Mouse (Mus musculus) left cerebral cortex, adult 11 months (tissue): Measurements from ENCODE around the gene Nup205.

Experiments used
- DNase-seq: peaks from one replicate; pipeline ENCODE4 v3.0.0; 2022; ENCODE audit warnings: low spot score

Nup205 gene

GRCm38 (mm10) chr6:35251807-35252476 is 74.7 kb downstream of the Nup205 start:
- no peak for DNase-seq

- peak; percentile 74 for DNase-seq
Observed at GRCm38 (mm10) chr6:35252477-35253346, 75.5 kb downstream of the Nup205 start.

GRCm38 (mm10) chr6:35253474-35253873 is 76.3 kb downstream of the Nup205 start:
- no peak for DNase-seq

DNA sequence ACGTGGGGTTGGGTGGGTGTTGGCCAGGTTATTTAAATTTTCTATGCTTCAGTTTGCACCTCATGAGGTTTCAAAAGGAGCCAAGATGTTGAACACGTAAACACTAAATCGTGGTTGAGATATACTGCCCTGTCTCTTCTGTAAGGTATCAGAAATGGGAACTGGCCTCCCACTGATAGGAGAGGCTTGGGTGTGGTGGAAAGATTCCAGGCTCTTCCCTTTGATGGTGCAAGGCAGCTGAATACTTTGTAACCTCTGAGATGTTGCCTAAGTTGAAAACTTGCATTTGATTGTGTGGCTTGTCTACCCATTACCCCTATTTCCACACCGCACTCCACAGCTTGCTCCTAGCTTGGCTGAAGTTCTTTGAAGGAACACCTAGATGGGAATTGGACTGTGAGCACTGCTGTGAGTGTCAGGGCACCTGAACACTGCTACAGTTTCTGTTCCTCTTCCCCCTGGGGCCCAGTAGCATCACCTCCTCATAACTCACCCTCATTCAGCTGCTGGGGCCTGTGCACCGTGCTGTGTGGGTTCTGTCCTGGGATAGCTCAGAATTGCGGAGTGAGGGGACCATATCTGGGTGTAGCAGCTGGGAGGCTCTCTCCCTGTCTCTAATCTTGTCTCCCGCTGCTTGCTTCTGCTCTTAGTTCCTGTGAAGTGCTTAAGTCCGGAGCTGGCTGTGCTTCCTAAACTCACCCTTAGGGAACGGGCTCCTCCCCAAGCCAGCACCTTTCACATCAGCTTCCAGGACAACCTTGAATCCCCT is 77.1 kb downstream of the Nup205 start:
- DNase-seq, result no peak

- no peak for DNase-seq
Observed at GRCm38 (mm10) chr6:35255017-35255416, 77.8 kb downstream of the Nup205 start.

DNA sequence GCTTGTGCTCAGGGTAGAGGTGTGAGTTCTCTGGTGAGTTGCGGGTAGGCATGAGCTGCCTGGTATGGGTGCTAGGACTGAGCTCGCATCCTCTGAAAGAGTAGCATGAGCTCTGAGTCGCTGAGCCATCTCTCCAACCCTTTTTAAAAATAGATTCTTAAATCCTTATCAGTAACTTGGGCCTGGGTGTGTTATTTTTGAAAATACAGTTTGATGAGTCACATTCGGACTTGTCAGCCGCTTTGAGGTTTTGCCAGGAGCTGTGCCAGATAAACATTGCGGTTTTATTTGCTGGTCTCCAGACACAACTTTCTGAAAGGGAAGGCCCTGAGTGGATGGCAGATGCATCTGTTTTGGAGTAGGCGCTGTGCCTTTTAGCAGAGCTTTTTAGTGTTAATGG is 79.5 kb downstream of the Nup205 start:
- no peak for DNase-seq

DNA sequence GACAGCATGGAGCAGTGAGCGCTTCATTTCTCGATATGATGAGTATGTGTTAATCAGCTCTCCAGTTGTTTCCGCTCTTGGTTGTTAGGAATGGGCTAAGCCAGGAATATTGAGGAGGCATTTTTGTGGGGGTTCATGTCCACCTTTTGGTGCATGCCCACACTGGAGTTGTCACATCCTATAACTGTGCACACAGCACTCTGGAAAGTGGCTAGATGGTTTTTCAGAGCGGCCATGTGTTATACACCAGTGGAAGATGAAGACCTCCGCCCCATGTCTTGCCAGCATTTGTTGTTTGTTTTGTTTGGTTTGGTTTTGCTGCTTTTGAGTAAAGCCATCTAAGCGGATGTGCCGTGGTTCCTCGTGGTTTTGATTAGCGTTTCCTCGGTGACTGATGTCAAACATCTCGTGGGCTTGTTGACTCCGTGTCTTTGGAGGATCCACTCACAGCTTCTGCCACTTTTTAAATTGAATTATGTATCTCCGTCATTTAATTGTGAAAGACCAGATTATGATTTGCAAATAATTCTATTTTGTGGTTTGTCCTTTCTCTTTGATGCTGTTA is 80.5 kb downstream of the Nup205 start:
- DNase-seq, result no peak

DNA sequence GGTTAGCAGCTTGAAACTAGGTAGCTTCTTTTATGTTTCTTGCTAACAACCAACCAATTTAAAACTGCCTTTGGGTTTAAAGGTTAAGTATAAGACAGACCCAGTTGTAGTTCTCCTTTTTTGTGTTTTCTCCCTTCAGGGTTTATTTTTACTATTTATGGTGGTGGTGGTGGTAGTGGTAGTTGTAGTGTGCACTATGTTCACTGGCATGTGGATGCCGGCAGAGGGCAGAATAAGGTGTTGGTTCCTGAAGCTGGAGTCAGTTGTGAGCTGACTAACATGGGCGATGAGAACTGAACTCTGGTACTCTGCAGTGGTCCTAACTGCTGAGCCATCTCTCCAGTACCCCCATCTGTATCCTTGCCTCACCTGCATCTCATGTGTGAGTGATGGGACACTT is 81.7 kb downstream of the Nup205 start:
- no peak for DNase-seq

DNA sequence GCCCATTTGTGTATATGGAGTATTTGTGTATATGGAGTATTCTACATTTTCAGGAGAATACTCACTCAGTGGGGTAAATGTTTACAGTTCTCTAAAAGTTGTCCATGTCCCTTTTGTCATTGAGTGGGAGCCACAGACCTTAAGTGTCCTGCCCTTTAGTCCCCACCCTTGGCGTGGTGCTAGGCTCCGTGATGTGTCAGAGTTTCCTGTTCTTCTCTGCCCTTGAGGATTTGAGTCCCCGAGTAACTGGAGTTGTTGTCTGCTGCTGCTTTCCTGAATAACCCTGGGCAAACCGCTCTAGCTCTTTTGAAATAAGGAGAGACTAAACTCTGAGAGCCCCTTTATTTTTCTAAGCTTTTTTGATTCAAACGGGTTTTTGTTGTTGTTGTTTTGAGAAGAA is 82.3 kb downstream of the Nup205 start:
- DNase-seq, result no peak

DNA sequence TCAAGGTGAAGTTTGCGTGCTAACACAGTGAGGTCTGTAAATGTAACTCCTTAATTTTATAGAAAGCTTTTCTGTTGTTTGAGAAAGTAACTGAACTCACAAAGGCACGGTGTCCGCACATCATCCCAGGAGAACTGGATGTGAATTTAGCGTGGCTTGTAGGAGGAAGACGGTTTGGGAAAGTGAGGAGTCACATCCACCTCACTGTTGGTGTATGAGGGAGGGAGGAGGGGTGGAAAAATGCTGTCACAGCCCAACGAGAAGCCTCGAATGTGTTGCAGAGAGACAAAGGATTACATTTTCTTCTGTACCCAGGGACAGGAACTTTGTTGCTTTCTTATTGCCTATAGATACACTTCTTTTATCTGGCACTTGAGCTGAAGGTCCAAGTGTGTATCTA is 83.3 kb downstream of the Nup205 start:
- no peak for DNase-seq

DNA sequence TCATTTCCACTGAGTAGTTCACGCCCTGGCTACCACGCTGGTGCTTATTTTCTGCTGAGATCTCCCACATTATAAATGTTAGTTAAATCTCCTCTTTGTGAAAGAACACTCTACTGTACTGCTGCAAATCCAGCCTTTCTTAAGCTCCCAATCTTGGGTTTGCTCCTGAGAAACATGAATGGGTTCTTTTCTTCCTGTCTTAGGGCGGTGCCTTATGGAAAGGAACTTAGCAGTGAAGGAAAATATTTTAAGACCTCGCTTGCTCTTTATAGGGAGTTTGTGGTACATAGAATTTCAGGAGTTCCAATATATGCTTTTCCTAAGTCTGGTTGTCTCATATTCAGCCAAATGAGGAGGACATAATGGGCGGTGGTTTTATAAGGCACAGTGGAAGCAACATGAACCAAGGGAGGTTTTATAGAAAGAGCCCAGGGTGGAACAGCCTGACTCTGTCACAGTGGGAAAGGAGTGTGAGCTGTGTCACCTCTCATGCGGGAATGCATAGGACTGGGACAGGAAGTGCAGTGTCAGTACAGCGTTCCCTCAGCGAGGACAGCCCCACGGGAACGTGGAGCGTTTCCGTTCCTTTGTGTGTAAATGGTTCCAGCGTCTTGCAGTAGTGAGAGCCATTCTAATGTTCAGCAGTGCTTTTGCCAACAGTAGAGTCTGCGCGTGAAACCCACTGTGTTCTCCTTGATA is 88.5 kb downstream of the Nup205 start:
- no peak for DNase-seq

- DNase-seq, result no peak
Observed at GRCm38 (mm10) chr6:35268711-35269110, 91.5 kb downstream of the Nup205 start.

DNA sequence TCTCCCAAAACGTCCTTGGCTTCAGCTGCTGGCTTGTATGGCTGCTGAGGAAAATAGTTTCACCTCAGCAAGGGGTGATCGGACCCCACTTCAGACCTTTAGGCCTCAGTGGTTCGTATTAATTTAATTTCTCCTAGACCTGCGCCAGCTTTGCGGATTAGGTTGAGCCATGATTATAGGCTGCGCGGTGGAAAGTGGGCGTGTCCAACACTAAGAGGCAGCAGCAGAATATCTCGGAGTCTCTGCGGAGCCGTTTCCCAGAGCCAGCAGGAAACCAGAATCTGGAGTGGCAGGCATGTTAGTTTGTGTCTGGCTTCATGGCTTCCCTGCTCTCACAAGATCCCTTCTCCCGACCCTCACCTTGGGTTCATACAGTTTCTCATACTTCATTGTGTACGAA is 92.4 kb downstream of the Nup205 start:
- no peak for DNase-seq

GRCm38 (mm10) chr6:35271094-35271855 is 94.1 kb downstream of the Nup205 start:
- DNase-seq, result no peak

GRCm38 (mm10) chr6:35271868-35272765 is 94.9 kb downstream of the Nup205 start:
- no peak for DNase-seq

GRCm38 (mm10) chr6:35273391-35274082 is 96.3 kb downstream of the Nup205 start:
- no peak for DNase-seq

DNA sequence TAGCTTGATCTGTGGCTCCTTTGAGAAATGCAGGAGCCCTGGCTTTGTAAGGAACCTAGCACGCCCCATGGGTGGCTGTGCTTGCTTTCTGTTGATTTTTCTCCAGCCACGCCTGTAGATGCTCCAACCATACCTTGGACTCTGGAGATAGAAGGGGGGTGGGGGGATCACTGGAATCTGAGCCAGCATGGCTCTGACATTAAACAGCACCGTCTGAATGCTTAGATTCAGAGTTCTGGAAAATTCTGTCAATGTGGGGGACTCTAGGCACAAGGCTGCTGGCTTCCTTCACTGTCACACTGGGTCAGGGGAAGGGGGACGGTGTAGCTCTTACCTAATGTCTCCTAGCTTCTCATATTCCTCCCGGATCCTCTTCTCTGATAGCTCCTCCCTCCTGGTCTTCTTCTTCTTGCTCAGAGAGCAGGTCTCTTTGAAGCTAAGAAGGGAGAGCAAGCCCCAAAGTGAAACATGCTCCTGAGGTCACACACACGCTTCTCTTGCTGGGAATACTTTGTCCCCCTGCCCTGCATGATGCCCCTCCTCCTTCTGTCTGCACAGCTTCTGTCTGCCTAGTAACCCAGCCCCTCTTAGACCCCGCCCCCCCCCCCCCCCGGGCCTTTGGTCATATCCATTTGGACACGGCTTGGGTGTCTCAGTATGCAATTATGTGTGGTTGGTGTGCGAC is 100.8 kb downstream of the Nup205 start:
- no peak for DNase-seq

GRCm38 (mm10) chr6:35279306-35279705 is 102.1 kb downstream of the Nup205 start:
- no peak for DNase-seq
